Mouse (Mus musculus) kidney, adult 2 months (tissue): Measurements from ENCODE around the gene Mcpt1. TPM values are rescaled to one million over a fixed set of nuclear protein-coding genes. Genes with fewer than 3 reads are reported as not detected.
"Not testable (repeated sequence)": the region's sequence is repeated elsewhere in the genome, so short reads cannot be mapped to it uniquely, and the experiment has no call there.

ENCODE experiments used
- DNase-seq: peaks from one replicate; pipeline ENCODE4 v3.0.0; 2021
- H3K27ac ChIP-seq: fragments of 200-500 bp; 2 replicates; pipeline ENCODE4 v1.5.1; 2012; ENCODE audit warnings: low read depth, low read length, control low read depth, inconsistent platforms; ENCODE audit not compliant: insufficient read depth
- H3K27me3 ChIP-seq: fragments of 200-500 bp; replicated peaks from 2 replicates; pipeline ENCODE4 v1.6.1; 2012; ENCODE audit warnings: mild to moderate bottlenecking, moderate library complexity, low read length, inconsistent platforms; ENCODE audit not compliant: control insufficient read depth, insufficient read depth
- H3K36me3 ChIP-seq: fragments of 200-500 bp; 2 replicates; pipeline ENCODE4 v1.6.1; 2012; ENCODE audit warnings: mild to moderate bottlenecking, moderate library complexity, low read length, inconsistent platforms; ENCODE audit not compliant: control insufficient read depth, insufficient read depth
- H3K4me1 ChIP-seq: fragments of 200-500 bp; 2 replicates; pipeline ENCODE4 v1.6.1; 2011; ENCODE audit warnings: low read length; ENCODE audit not compliant: control insufficient read depth, insufficient read depth
- H3K4me3 ChIP-seq: fragments of 200-500 bp; 2 replicates; pipeline ENCODE4 v1.5.1; 2011; ENCODE audit warnings: mild to moderate bottlenecking, low read depth, low read length, control low read depth; ENCODE audit not compliant: insufficient read depth
- CTCF ChIP-seq: fragments of 200-500 bp; conservative IDR thresholded peaks from 2 replicates; pipeline ENCODE4 v1.5.1; 2011; ENCODE audit warnings: low read depth, mild to moderate bottlenecking, control low read depth, low read length, moderate library complexity, mixed read lengths; ENCODE audit not compliant: insufficient read depth, insufficient read length
- POLR2A ChIP-seq: fragments of 200-500 bp; IDR thresholded peaks from one replicate; pipeline ENCODE4 v1.6.1; 2011; ENCODE audit warnings: low read depth, low read length, control low read depth
- WGBS: fragments of 180-500 bp; shearing (Covaris S2); methylation state at CpG from one replicate; pipeline ENCODE4 v1.1.7; 2018; 5-methylcytosine and 5-hydroxymethylcytosine counted together
- polyA plus RNA-seq: library from polyadenylated mRNA; depleted of rRNA; stranded (reverse); fragments of >200 nt; gene quantifications from 2 replicates; pipeline ENCODE4 v1.2.3, GENCODE M21; 2012; rRNA removed

Mcpt1 gene
- polyA plus RNA-seq, result not detected in 2 replicates

DNA sequence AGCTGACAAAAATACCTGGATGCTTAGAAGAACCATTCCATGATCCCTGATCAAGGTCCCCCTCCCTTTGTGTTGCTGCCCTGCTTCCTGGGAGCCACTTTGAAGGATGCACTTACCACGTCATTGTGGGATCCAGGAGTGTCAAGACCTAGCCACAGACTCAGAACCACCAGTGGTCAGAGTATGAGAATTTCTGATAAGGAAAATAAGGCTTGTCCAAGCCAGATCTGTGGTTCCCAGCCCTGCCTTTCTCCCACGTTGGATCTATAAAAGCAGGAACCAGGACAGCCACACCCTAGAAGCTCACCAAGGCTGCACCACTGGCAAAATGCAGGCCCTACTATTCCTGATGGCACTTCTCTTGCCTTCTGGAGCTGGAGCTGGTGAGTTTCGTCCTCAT is at the start of gene Mcpt1:
Gene Mcpt1 (plus strand): TSS at position 301 of the 400 bp plus-strand sequence.
- not testable (repeated sequence) for DNase-seq, H3K36me3 ChIP-seq, H3K4me3 ChIP-seq, H3K4me1 ChIP-seq, H3K27me3 ChIP-seq, H3K27ac ChIP-seq
- 77% methylated on average over 3 of the region's 3 CpGs for WGBS

DNA sequence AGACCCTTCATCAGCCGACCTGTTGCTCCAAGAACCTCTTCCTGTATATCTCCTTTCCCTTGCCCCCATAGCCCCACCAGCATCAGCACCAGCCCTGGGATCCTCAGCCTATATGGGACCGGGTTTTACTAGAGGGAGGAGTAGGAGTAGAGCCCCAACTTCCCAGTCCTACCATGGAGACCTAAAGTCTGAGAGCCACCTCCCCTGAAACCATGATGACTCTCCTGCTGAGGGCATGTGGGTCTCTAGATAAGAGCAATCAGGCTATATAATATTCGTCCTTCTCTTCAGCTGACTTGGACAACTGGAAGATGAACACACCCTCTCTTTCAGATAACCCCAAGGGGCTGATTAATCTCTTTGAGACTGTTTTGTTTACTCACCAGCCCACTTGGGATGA is 30.3 kb upstream of the Mcpt1 start:
- not testable (repeated sequence) for H3K36me3 ChIP-seq, H3K27me3 ChIP-seq, H3K4me3 ChIP-seq, H3K4me1 ChIP-seq, H3K27ac ChIP-seq, DNase-seq
- 78% methylated on average over 2 of the region's 3 CpGs for WGBS

DNA sequence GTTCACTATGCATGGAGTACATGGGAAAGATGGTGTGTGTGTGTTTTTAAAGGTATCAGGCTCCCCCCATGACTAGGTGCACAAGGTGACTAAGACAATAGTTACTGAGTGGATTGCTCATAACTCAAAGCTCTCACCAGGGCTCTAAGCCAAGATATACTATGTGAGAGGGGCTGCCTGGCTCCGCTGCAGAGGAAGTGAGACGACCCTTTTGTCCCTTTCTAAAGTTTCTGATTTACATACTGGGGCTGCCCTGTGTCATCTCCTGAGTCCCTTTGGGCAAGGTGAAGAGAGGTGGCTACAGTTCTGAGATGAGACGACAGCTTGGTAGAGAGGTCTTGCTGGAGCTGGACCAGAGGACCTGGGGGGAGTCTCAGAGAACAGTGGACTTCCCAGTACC is 4.6 kb upstream of the Mcpt1 start:
- 44% methylated on average over 3 of the region's 3 CpGs for WGBS
- no peak overlapping the region for H3K27ac ChIP-seq
- TF ChIP-seq POLR2A (no peak), CTCF (no peak)

DNA sequence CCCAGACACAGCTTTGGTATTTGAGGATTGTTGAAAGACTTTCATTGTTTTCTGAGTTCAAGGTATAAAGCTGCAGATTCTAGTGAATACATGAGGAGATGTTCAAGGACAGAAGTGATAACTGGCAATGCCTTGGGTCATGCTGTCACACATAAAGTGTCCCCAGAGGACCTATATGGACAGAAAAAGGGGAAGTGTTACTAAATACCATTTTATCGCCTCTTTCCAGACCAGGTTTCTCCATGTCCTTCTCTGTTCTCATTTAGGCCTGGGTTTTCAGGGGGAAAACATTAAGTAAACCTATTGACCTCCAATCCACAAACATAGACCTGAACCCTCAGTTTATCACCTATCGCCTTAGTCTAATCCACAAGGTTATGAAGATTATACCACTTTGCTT is 3.8 kb upstream of the Mcpt1 start:
- TF ChIP-seq POLR2A, result no peak
- TF ChIP-seq CTCF, result no peak
- no peaks in the 10 kb centered on the region for H3K36me3 ChIP-seq
- no peak overlapping the region for H3K4me3 ChIP-seq
- H3K27ac ChIP-seq, result no peak overlapping the region
- 93% methylated on average over 2 of the region's 2 CpGs for WGBS
- H3K27me3 ChIP-seq, result no peaks in the 10 kb centered on the region
- H3K4me1 ChIP-seq, result no peaks in the 10 kb centered on the region
- DNase-seq, result no peak

More for the DNA sequence above, 4.6 kb upstream of the Mcpt1 start:
- Histone ChIP-seq H3K4me3 (no peak overlapping the region), H3K36me3 (no peaks in the 10 kb centered on the region), H3K4me1 (no peaks in the 10 kb centered on the region), H3K27me3 (no peaks in the 10 kb centered on the region)
- DNase-seq, result no peak

DNA sequence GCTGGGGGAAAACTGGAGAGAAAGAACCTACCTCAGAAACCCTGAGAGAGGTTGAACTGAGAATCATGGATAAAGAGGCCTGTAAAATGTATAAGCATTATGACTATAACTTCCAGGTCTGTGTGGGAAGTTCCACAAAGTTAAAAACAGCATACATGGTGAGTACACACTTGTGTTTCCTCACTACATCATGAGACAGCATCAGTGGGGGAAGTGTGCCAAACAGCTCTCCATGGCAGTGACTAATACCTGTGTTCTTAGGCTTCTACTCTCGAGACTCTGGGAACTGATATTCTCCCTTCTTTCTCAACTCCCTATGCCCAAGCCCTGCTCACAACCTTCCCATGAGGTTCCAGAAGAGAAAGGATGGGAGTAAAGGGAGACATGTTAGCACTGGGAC is 1.7 kb downstream of the Mcpt1 start:
- no peaks in the 10 kb centered on the region for H3K36me3 ChIP-seq
- no peak overlapping the region for H3K27ac ChIP-seq
- no peaks in the 10 kb centered on the region for H3K27me3 ChIP-seq
- 58% methylated on average over 1 of the region's 1 CpGs for WGBS
- TF ChIP-seq CTCF (no peak), POLR2A (no peak)
- DNase-seq, result no peak
- no peak overlapping the region for H3K4me3 ChIP-seq
- no peaks in the 10 kb centered on the region for H3K4me1 ChIP-seq

DNA sequence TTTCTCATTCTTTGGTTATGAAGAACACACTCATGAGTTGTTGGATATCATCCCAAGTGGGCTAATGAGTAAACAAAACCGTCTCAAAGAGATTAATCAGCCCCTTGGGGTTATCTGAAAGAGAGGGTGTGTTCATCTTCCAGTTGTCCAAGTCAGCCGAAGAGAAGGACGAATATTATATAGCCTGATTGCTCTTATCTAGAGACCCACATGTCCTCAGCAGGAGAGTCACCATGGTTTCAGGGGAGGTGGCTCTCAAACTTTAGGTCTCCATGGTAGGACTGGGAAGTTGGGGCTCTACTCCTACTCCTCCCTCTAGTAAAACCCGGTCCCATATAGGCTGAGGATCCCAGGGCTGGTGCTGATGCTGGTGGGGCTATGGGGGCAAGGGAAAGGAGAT is 3.5 kb downstream of the Mcpt1 start:
- 85% methylated on average over 4 of the region's 4 CpGs for WGBS
- not testable (repeated sequence) for H3K4me1 ChIP-seq, DNase-seq, H3K4me3 ChIP-seq, H3K27me3 ChIP-seq, H3K27ac ChIP-seq, H3K36me3 ChIP-seq

DNA sequence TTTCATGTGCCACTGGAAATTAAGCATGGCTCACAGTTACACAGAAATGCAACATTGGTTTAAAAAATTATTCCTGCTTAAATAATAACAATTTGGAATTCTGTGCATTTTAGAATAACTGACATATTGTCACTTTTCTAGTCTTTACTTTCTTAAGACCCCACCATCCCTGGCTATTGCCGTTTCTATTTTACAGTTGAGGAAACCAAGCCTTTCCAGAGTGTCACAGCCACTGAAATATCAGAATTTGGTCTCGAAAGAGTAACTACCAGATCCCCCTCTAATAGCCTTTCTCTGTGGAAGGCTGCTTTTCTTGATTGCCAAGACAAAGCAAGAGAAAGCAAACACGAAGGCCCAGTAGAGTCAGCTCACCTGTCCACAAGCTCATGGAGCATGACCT is 12.6 kb downstream of the Mcpt1 start, which contains the start of gene Mcpt9:
Gene Mcpt9 (minus strand): TSS at position 101 of the 400 bp plus-strand sequence.
- not testable (repeated sequence) for H3K36me3 ChIP-seq, H3K27me3 ChIP-seq, H3K27ac ChIP-seq, H3K4me1 ChIP-seq, DNase-seq, H3K4me3 ChIP-seq
- 74% methylated on average over 3 of the region's 3 CpGs for WGBS

DNA sequence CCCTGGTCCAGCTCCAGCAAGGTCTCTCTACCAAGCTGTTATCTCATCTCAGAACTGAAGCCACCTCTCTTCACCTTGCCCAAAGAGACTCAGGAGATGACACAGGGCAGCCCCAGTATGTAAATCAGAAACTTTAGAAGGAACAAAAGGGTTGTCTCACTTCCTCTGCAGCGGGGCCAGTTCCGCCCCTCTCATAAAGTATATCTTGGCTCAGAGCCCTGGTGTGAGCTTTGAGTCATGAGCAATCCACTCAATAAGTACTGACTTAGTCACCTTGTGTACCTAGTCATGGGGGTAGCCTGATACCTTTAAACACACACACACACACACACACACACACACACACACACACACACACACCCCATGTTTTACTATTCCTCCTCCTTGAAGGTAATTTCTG is 16.7 kb downstream of the Mcpt1 start:
- TF ChIP-seq POLR2A (no peak), CTCF (no peak)
- H3K36me3 ChIP-seq, result no peaks in the 10 kb centered on the region
- no peak for DNase-seq
- WGBS, result 52% methylated on average over 2 of the region's 2 CpGs
- H3K27me3 ChIP-seq, result no peaks in the 10 kb centered on the region
- H3K27ac ChIP-seq, result no peak overlapping the region
- H3K4me1 ChIP-seq, result no peaks in the 10 kb centered on the region
- H3K4me3 ChIP-seq, result no peak overlapping the region

DNA sequence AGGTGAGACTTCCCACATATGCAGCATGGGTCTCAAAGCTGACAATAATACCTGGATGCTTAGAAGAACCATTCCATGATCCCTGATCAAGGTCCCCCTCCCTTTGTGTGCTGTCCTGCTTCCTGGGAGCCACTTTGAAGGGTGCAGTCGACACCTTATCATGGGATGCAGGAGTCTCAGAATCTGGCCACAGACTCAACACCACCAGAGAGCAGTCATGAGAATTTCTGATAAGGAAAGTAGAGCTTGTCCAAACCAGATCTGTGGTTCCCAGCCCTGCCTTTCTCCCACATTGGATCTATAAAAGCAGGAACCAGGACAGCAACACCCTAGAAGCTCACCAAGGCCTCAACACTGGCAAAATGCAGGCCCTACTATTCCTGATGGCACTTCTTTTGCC is 24.0 kb downstream of the Mcpt1 start, which contains the start of gene Mcpt2:
Gene Mcpt2 (plus strand): TSS at position 250 of the 400 bp plus-strand sequence.
- not testable (repeated sequence) for H3K27me3 ChIP-seq, H3K4me1 ChIP-seq, H3K27ac ChIP-seq, DNase-seq, H3K4me3 ChIP-seq, H3K36me3 ChIP-seq
- WGBS, result 79% methylated on average over 1 of the region's 1 CpGs
